8 mouse cellular contexts compared by ENCODE assay signal in the genomic region with DNA sequence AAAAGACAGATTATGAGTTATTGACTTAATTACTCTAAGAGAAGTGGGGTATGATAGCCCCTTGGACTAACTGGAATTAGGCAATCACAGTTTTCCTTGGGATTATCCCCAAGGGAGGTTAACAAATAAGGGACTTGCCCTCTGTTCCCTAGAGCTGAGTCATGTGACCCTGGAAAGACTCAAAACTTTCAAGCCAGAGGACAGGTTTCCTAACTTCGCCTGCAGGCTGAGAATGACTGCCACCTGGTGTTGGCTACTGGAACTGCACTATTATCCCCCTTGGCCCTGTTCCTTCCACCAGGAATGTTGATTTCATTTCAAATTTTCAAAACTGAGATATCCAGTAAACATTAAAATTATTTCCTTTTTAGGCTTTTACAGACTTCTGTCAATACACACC.
DNase-seq lines count a peak whose midpoint lies in the region; ATAC-seq and TF ChIP-seq lines count a peak whose summit lies in the region.
"Had no signal": no experiment of that assay in that cellular context is flagged by ENCODE, and none has a peak within 500 bp of the region (broad histone marks: within the 10 kb centered on the region; RNA-seq: fewer than 3 reads in every experiment).

No protein-coding gene starts in this region.

- peak; percentile 92 for DNase-seq in NIH3T3 (ENCODE audit: low read depth)
- peak; percentile 46 to 77 for DNase-seq in cerebellum, postnatal 4 days (ENCODE audit: low spot score in 2 of 2)
- DNase-seq in gastrocnemius, postnatal 36 days, result peak; percentile 60 to 65
- DNase-seq in kidney, adult 2 months, result peak; percentile 90
- peak; percentile 96 for DNase-seq in lung, embryonic 14.5 days
- peak; percentile 28 to 60 for DNase-seq in spleen, postnatal 10 days (ENCODE audit: low spot score in 2 of 2)

- peaks cover 36% of the 10 kb centered on the region for H3K27me3 ChIP-seq in E14TG2a.4 (ENCODE audit: insufficient read depth, low read length)
- H3K27me3 ChIP-seq in kidney, adult 2 months (replicated peaks; ENCODE audit: control insufficient read depth, insufficient read depth, low read length), result no peaks in the 10 kb centered on the region
- H3K27me3 ChIP-seq in lung, embryonic 14.5 days (ENCODE audit: insufficient read depth, low read length), result no peaks in the 10 kb centered on the region
- H3K27me3 ChIP-seq: midbrain, embryonic 12.5 days had no signal

- peak; percentile 63 for ATAC-seq in lung, embryonic 14.5 days (ENCODE audit: insufficient read depth)

- TF ChIP-seq CTCF in E14TG2a.4 (conservative IDR thresholded peaks at IDR 0.05; ENCODE audit: low read length), result peak; percentile 94
- peak; percentile 98 for TF ChIP-seq CTCF in kidney, adult 2 months (conservative IDR thresholded peaks at IDR 0.05; ENCODE audit: insufficient read depth, insufficient read length, low read depth, low read length)
- TF ChIP-seq CTCF in lung, embryonic 14.5 days (IDR thresholded peaks at IDR 0.05; ENCODE audit: low read depth), result peak; percentile 96

- H3K9me3 ChIP-seq in E14TG2a.4 (ENCODE audit: low read length), result no peaks in the 10 kb centered on the region
- no peaks in the 10 kb centered on the region; the same call in 1 of the 2 replicates for H3K9me3 ChIP-seq in lung, embryonic 14.5 days (ENCODE audit: low read depth, low read length)

- peak overlapping the region; percentile 8; the same call in 1 of the 2 replicates for H3K4me2 ChIP-seq in lung, embryonic 14.5 days
- H3K4me2 ChIP-seq: midbrain, embryonic 12.5 days had no signal

- peaks cover 9% of the 10 kb centered on the region; the same call in 1 of the 2 replicates for H3K4me1 ChIP-seq in E14TG2a.4 (replicated peaks; ENCODE audit: low read depth, low read length)
- peaks cover 23% of the 10 kb centered on the region for H3K4me1 ChIP-seq in kidney, adult 2 months (ENCODE audit: control insufficient read depth, insufficient read depth, low read length)
- H3K4me1 ChIP-seq in lung, embryonic 14.5 days (ENCODE audit: insufficient read depth), result peaks cover 17% of the 10 kb centered on the region
- H3K4me1 ChIP-seq: midbrain, embryonic 12.5 days had no signal

- 0% methylated on average over 1 of the region's 1 CpGs for WGBS in kidney, adult 2 months
- 6% methylated on average over 1 of the region's 1 CpGs for WGBS in lung, embryonic 14.5 days

- no peak overlapping the region for H3K9ac ChIP-seq in lung, embryonic 14.5 days
- H3K9ac ChIP-seq: midbrain, embryonic 12.5 days had no signal

- H3K4me3 ChIP-seq in E14TG2a.4 (replicated peaks; ENCODE audit: low read length), result no peak overlapping the region
- no peak overlapping the region for H3K4me3 ChIP-seq in kidney, adult 2 months (ENCODE audit: insufficient read depth, low read depth, low read length)
- H3K4me3 ChIP-seq in lung, embryonic 14.5 days (ENCODE audit: low read depth, low read length), result no peak overlapping the region
- H3K4me3 ChIP-seq: midbrain, embryonic 12.5 days had no signal

- H3K27ac ChIP-seq in kidney, adult 2 months (ENCODE audit: insufficient read depth, low read depth, low read length), result peak overlapping the region; percentile 18; the same call in 1 of the 2 replicates
- H3K27ac ChIP-seq in lung, embryonic 14.5 days (ENCODE audit: low read depth), result peak overlapping the region; percentile 90
- H3K27ac ChIP-seq: midbrain, embryonic 12.5 days had no signal

- TF ChIP-seq POLR2A in kidney, adult 2 months (IDR thresholded peaks at IDR 0.05; ENCODE audit: low read depth, low read length), result no peak

- intact Hi-C loops in gastrocnemius, postnatal 36 days (cut with DNase I), result loop anchor here (1.0 to 5.0 kb wide), 3 partner anchors 45 to 139 kb away; partner anchors contain the start of genes Col4a1 and Col4a2

- no peaks in the 10 kb centered on the region for H3K36me3 ChIP-seq in E14TG2a.4 (ENCODE audit: insufficient read depth, low read length)
- no peaks in the 10 kb centered on the region for H3K36me3 ChIP-seq in kidney, adult 2 months (ENCODE audit: control insufficient read depth, insufficient read depth, low read length)
- no peaks in the 10 kb centered on the region; the same call in 1 of the 2 replicates for H3K36me3 ChIP-seq in lung, embryonic 14.5 days (ENCODE audit: insufficient read depth)
- H3K36me3 ChIP-seq: midbrain, embryonic 12.5 days had no signal

Comparison
In these comparisons a context has a peak if more than half of its experiments do, and no peak if none do; other contexts are left out.
1. DNase-seq: peak in every context shown above with its lines; median percentile 96 in lung, embryonic 14.5 days; 92 in NIH3T3; 90 in kidney, adult 2 months; 62 in gastrocnemius, postnatal 36 days; 62 in cerebellum, postnatal 4 days; 44 in spleen, postnatal 10 days.